Mouse (Mus musculus) erythroblast, embryonic 14.5 days (primary cell): ENCODE data around the gene Lrmda.

ENCODE experiments used
- GATA1 ChIP-seq: IDR thresholded peaks from 2 replicates; pipeline ENCODE4 v1.6.1; 2012; ENCODE audit warnings: low read length, inconsistent platforms, mixed read lengths
- TAL1 ChIP-seq: IDR thresholded peaks from 3 replicates; pipeline ENCODE4 v1.6.1; 2012; ENCODE audit warnings: low read length, inconsistent platforms, mixed read lengths

- TF ChIP-seq GATA1: no peak
- no peak for TF ChIP-seq TAL1
Observed at GRCm38 (mm10) chr14:22668302-22668701, 648.8 kb downstream of the Lrmda start.
